Mouse (Mus musculus) left cerebral cortex, adult 6 months (tissue): ENCODE data around the gene Samd7. TPM values are rescaled to one million over a fixed set of nuclear protein-coding genes. Genes with fewer than 3 reads are reported as not detected.

Source experiments
- long read RNA-seq, 2 experiments: library from polyadenylated mRNA; unstranded; transcript quantifications; one replicate each; pipeline ENCODE4 v2.0.0; 2019 to 2020
- polyA plus RNA-seq: library from polyadenylated mRNA; unstranded; fragments of <200 nt; fragmentation: Nextera tagmentation; gene quantifications from 2 replicates; pipeline ENCODE4 v1.2.3, GENCODE M21; 2021

Gene Samd7
- polyA plus RNA-seq, result not detected in 2 replicates
- long read RNA-seq, experiment 1, result 0 reads
- long read RNA-seq, experiment 2, result 0 reads

DNA sequence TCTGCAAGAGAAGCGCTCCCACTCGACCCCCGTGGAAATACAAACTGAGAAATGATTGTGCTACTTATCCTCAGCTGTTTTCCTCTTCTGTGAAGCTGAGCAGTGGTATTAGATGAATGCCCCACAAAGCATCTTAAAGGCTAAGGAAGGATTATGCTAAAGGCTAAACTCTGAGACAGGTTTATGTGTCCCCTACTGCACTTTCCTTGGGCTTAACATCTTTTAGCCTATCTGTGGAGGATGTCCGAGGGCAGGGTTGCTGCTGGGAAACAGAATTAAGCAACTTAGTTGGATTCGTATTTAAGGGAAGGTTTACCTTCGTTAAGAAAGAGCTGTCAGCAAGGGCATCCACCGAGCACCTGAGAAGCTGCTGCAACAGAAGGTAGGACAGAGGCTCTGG, at the start of gene Samd7:
TSS of gene Samd7 (plus strand) at position 288 of the 400 bp plus-strand sequence.

DNA sequence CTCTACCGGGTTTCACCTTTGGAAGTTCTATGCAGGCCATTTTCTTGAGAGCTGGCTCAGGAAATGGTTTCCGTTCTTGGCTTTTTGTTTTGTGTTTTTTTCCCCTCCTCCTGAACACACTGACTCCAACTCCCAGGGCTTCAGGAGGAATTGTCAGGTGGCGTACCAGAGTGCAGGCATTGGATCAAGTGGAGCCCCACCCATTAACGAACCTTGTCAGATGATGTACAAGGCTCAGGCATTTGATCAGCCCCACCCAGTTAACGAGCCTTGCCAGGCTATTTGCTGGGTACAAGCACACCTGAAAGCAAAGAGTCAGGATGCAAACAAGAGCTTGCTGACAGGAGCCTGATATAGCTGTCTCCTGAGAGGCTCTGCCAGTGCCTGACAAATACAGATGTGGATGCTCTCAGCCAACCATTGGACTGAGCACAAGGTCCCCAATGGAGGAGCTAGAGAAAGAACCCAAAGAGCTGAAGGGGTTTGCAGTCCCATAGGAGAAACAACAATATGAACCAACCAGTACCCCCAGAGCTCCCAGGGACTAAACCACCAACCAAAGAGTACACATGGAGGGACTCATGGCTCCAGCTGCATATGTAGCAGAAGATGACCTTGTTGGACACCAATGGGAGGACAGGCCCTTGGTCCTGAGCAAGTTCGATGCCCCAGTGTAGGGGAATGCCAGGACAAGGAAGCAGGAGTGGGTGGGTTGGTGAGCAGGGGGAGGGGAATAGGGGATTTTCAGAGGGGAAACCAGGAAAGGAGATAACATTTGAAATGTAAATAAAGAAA, 46.2 kb upstream of the Samd7 start, which contains the start of gene Lrrc31:
TSS of gene Lrrc31 (minus strand) at position 133 of the 795 bp plus-strand sequence.

DNA sequence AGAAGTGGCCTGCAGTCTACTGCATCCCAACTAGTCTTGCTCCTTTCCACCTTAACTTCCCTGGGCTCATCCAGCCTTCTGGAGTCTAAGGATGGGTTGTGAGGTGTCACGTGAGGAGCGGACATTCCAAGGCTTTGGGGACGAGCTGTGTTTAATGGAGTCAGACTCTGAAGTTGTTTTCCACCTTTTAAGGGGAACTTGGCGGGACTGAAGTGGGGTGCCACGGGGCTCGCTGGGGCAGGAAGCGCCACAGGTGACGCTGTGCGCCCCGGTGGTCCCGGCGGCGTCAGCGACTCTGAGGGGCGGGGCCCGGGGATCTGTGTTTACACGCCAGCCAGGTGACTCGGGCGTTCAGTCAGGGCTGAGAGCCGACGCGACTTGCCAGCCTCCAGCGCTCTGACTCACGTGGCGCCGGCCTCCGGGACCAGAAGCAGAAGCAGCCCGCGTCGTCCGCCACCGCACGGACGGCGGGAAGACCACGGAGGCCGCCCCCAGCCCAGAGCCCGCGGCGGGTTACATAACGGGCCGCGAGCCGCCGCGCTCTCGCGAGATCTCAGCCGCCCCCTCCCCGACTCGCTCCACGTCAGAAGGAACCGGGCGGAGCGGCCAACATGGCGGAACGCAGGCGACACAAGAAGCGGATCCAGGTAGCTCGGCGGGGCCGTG, 46.8 kb downstream of the Samd7 start, which contains the start of gene Sec62:
TSS of gene Sec62 (plus strand) at position 139 of the 666 bp plus-strand sequence.

Other genes starting within 250 kb of the Samd7 start
- gene Mecom, start 198.3 kb upstream of the Samd7 start, polyA plus RNA-seq, result 0.74 and 0.98 TPM in 2 replicates
- 0.58 and 1.5 TPM in 2 replicates for gene Actrt3, start 146.4 kb upstream of the Samd7 start, polyA plus RNA-seq
- 5.0 and 6.4 TPM in 2 replicates for gene Mynn, start 144.2 kb upstream of the Samd7 start, polyA plus RNA-seq
- gene Lrriq4, start 101.8 kb upstream of the Samd7 start, polyA plus RNA-seq, result not detected in 2 replicates
- gene Lrrc34, start 98.4 kb upstream of the Samd7 start, polyA plus RNA-seq, result 0.08 and 0.21 TPM in 2 replicates
- not detected in 2 replicates for gene Lrrc31, start 46.5 kb upstream of the Samd7 start, polyA plus RNA-seq
- gene Sec62, start 46.6 kb downstream of the Samd7 start, polyA plus RNA-seq, result 254 and 265 TPM in 2 replicates
- 2.5 TPM in 2 replicates for gene Gpr160, start 109.7 kb downstream of the Samd7 start, polyA plus RNA-seq
- gene Phc3, start 223.1 kb downstream of the Samd7 start, polyA plus RNA-seq, result 20.4 and 29.4 TPM in 2 replicates
- gene Prkci, start 249.5 kb downstream of the Samd7 start, polyA plus RNA-seq, result 6.8 and 21.0 TPM in 2 replicates